In the genomic region with DNA sequence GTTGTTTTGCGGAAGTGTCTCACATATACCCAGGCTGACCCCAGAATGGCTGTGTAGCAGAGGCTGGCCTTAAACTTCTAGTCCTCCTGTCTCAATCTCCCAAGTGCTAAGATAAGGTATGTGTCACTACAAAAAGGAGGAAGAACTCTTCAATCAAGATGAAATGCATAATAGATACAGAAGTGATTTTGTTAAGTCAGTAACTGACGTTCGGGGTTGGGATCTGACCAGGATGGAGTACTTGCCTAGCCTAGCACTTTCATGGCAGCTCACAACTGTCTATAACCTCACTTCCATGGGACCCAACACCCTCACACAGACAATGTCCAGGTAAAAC, we compare ENCODE assay signal across 9 mouse cellular contexts.
DNase-seq lines count a peak whose midpoint lies in the region; ATAC-seq and TF ChIP-seq lines count a peak whose summit lies in the region.
"Had no signal": no experiment of that assay in that cellular context is flagged by ENCODE, and none has a peak within 500 bp of the region (broad histone marks: within the 10 kb centered on the region; RNA-seq: fewer than 3 reads in every experiment).

No protein-coding gene starts in this region.

- no peak for DNase-seq in heart, postnatal 10 days
- no peak for DNase-seq in neural tube, embryonic 10.5 days (ENCODE audit: extremely low spot score, low spot score)
- DNase-seq in limb, embryonic 14.5 days (ENCODE audit: low spot score) = no peak
- DNase-seq in adrenal gland, adult 18-20 months (ENCODE audit: low spot score in 2 of 2) = no peak
- DNase-seq in gastrocnemius, postnatal 25 days = no peak
- DNase-seq: cerebellum, adult 9-10 months had no signal

- ATAC-seq in heart, embryonic 15.5 days (replicated peaks; ENCODE audit: insufficient number of reproducible peaks, insufficient read depth, low FRiP score, low read depth) = no peak
- no peak for ATAC-seq in neural tube, embryonic 13.5 days (ENCODE audit: low read depth)
- no peak for ATAC-seq in limb, embryonic 14.5 days (ENCODE audit: low FRiP score, low read depth)

- no peaks in the 10 kb centered on the region for H3K9me3 ChIP-seq in heart, embryonic 15.5 days (replicated peaks)
- H3K9me3 ChIP-seq in neural tube, embryonic 13.5 days = no peaks in the 10 kb centered on the region
- no peaks in the 10 kb centered on the region for H3K9me3 ChIP-seq in limb, embryonic 14.5 days (ENCODE audit: control insufficient read depth, low read length)

- TF ChIP-seq POLR2A in limb, embryonic 14.5 days (IDR thresholded peaks at IDR 0.05; ENCODE audit: borderline replicate concordance, extremely low read depth, insufficient read depth, insufficient read length) = no peak

- 0 out of 2 replicates have a peak, but pooled peaks cover 3% of the 10 kb centered on the region for H3K36me3 ChIP-seq in heart, embryonic 15.5 days
- H3K36me3 ChIP-seq in neural tube, embryonic 13.5 days = peaks cover 22% of the 10 kb centered on the region
- H3K36me3 ChIP-seq in limb, embryonic 14.5 days (ENCODE audit: control insufficient read depth, insufficient read depth, low read length) = no peaks in the 10 kb centered on the region

- no peaks in the 10 kb centered on the region for H3K27me3 ChIP-seq in heart, embryonic 15.5 days
- H3K27me3 ChIP-seq in neural tube, embryonic 13.5 days = no peaks in the 10 kb centered on the region
- no peaks in the 10 kb centered on the region for H3K27me3 ChIP-seq in limb, embryonic 14.5 days (ENCODE audit: control insufficient read depth, insufficient read depth, low read length)

- H3K9ac ChIP-seq in heart, embryonic 15.5 days = no peak overlapping the region
- no peak overlapping the region for H3K9ac ChIP-seq in neural tube, embryonic 13.5 days
- no peak overlapping the region for H3K9ac ChIP-seq in limb, embryonic 14.5 days (ENCODE audit: low read depth, low read length, severe bottlenecking)

- 64% methylated on average over 3 of the region's 3 CpGs for WGBS in heart, embryonic 15.5 days
- 83% methylated on average over 3 of the region's 3 CpGs for WGBS in neural tube, embryonic 13.5 days
- WGBS in limb, embryonic 14.5 days = 77% methylated on average over 3 of the region's 3 CpGs

- no peak overlapping the region for H3K4me3 ChIP-seq in heart, embryonic 15.5 days
- H3K4me3 ChIP-seq in neural tube, embryonic 13.5 days = no peak overlapping the region
- H3K4me3 ChIP-seq in limb, embryonic 14.5 days (replicated peaks; ENCODE audit: low read length) = no peak overlapping the region
- H3K4me3 ChIP-seq: erythroblast, embryonic 14.5 days had no signal

- peak overlapping the region; percentile 85 for H3K27ac ChIP-seq in heart, embryonic 15.5 days
- peak overlapping the region; percentile 62; the same call in 1 of the 2 replicates for H3K27ac ChIP-seq in neural tube, embryonic 13.5 days (replicated peaks)
- peak overlapping the region; percentile 81 for H3K27ac ChIP-seq in limb, embryonic 14.5 days (replicated peaks; ENCODE audit: low read depth, low read length)

- no peak overlapping the region for H3K4me2 ChIP-seq in heart, embryonic 15.5 days
- H3K4me2 ChIP-seq in neural tube, embryonic 13.5 days = no peak overlapping the region
- no peak overlapping the region for H3K4me2 ChIP-seq in limb, embryonic 14.5 days (replicated peaks; ENCODE audit: low read depth, low read length, severe bottlenecking)

- intact Hi-C loops in heart, postnatal 10 days (cut with DNase I) = loop anchor here (5.0 kb wide), 1 partner anchor 82 kb away; no protein-coding TSS in a partner anchor

- H3K4me1 ChIP-seq in heart, embryonic 15.5 days (replicated peaks) = peaks cover 41% of the 10 kb centered on the region
- H3K4me1 ChIP-seq in neural tube, embryonic 13.5 days (replicated peaks) = peaks cover 41% of the 10 kb centered on the region
- peaks cover 49% of the 10 kb centered on the region for H3K4me1 ChIP-seq in limb, embryonic 14.5 days (ENCODE audit: control insufficient read depth, insufficient read depth, low read length)
